Mouse (Mus musculus) stomach, embryonic 14.5 days (tissue): ENCODE results near the gene Slc36a2. TPM values are rescaled to one million over a fixed set of nuclear protein-coding genes. Genes with fewer than 3 reads are reported as not detected.

ENCODE experiments used
- ATAC-seq: fragments of 200-750 bp; cut with Nextera tagmentation; 2 replicates; pipeline ENCODE4 v1.8.0; 2017; ENCODE audit warnings: low read depth, moderate TSS enrichment; ENCODE audit not compliant: insufficient number of reproducible peaks, insufficient read depth, low FRiP score
- H3K27ac ChIP-seq: fragments of 300-500 bp; sonication (generic); 2 replicates; pipeline ENCODE4 v1.5.1; 2014; ENCODE audit warnings: mild to moderate bottlenecking, low read length, moderate library complexity, mixed read lengths
- H3K27me3 ChIP-seq: fragments of 300-500 bp; sonication (generic); 2 replicates; pipeline ENCODE4 v1.6.1; 2014; ENCODE audit warnings: low read length, control low read depth, mixed read lengths; ENCODE audit not compliant: control insufficient read depth, insufficient read depth
- H3K36me3 ChIP-seq: fragments of 300-500 bp; sonication (generic); 2 replicates; pipeline ENCODE4 v1.6.1; 2014; ENCODE audit warnings: mild to moderate bottlenecking, control low read depth, low read length, moderate library complexity, mixed read lengths; ENCODE audit not compliant: control insufficient read depth, insufficient read depth
- H3K4me1 ChIP-seq: fragments of 300-500 bp; sonication (generic); 2 replicates; pipeline ENCODE4 v1.6.1; 2014; ENCODE audit warnings: low read length, control low read depth, mixed read lengths; ENCODE audit not compliant: control insufficient read depth, insufficient read depth
- H3K4me2 ChIP-seq: fragments of 300-500 bp; sonication (generic); replicated peaks from 2 replicates; pipeline ENCODE4 v1.6.1; 2014; ENCODE audit warnings: low read depth, low read length, control low read depth
- H3K4me3 ChIP-seq: fragments of 300-500 bp; sonication (generic); 2 replicates; pipeline ENCODE4 v1.5.1; 2014; ENCODE audit warnings: low read depth, low read length, control low read depth
- H3K9ac ChIP-seq: fragments of 300-500 bp; sonication (generic); replicated peaks from 2 replicates; pipeline ENCODE4 v1.6.1; 2014; ENCODE audit warnings: low read depth, mild to moderate bottlenecking, control low read depth, low read length, moderate library complexity, mixed read lengths
- H3K9me3 ChIP-seq: fragments of 300-500 bp; sonication (generic); 2 replicates; pipeline ENCODE4 v1.6.1; 2016; ENCODE audit warnings: low read depth, low read length, control low read depth; ENCODE audit not compliant: control insufficient read depth
- WGBS: fragments of 180-500 bp; shearing (Covaris S2); extraction: QIAGEN DNeasy Blood & Tissue Kit; methylation state at CpG from one replicate; pipeline ENCODE4 v1.1.7; 2014; 5-methylcytosine and 5-hydroxymethylcytosine counted together
- polyA plus RNA-seq: library from polyadenylated mRNA; unstranded; fragments of >200 nt; fragmentation: Nextera tagmentation; extraction: Ambion mirVana; gene quantifications from 2 replicates; pipeline ENCODE4 v1.2.1, GENCODE M21; 2014

Slc36a2 gene
- polyA plus RNA-seq, 1 experiment from 2014 or later = 0.22 TPM

- Histone ChIP-seq H3K4me2 (no peak overlapping the region), H3K27me3 (no peaks in the 10 kb centered on the region), H3K9ac (no peak overlapping the region), H3K9me3 (no peaks in the 10 kb centered on the region), H3K4me1 (no peaks in the 10 kb centered on the region), H3K4me3 (no peak overlapping the region), H3K27ac (no peak overlapping the region), H3K36me3 (no peaks in the 10 kb centered on the region)
- 95% methylated on average over 1 of the region's 1 CpGs for WGBS
- no peak for ATAC-seq
Measured at GRCm38 (mm10) chr11:55134407-55134806, 50.5 kb downstream of the Slc36a2 start.

DNA sequence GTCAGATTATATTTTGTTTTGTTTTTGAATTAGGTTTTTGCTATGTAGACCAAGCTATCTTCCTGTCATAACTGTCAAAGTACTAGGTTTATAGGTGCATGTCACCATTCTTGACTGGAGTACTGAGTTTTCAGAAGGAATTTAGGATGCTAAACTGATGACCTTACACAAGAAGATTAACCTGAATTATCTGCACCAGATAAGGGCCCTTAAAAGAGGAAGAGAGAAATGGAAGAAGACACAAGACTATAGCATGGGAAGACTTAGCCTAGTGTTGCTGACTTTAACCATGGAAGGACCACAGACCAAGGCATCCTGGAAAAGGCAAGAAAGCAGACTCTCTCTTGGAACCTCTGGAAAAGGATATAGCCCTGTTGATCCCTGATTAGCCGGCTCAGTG, 51.7 kb downstream of the Slc36a2 start:
- WGBS = 91% methylated on average over 1 of the region's 1 CpGs
- Histone ChIP-seq H3K27me3 (no peaks in the 10 kb centered on the region), H3K4me2 (no peak overlapping the region), H3K4me3 (no peak overlapping the region), H3K27ac (no peak overlapping the region), H3K36me3 (no peaks in the 10 kb centered on the region), H3K9me3 (no peaks in the 10 kb centered on the region), H3K9ac (no peak overlapping the region), H3K4me1 (no peaks in the 10 kb centered on the region)
- no peak for ATAC-seq

DNA sequence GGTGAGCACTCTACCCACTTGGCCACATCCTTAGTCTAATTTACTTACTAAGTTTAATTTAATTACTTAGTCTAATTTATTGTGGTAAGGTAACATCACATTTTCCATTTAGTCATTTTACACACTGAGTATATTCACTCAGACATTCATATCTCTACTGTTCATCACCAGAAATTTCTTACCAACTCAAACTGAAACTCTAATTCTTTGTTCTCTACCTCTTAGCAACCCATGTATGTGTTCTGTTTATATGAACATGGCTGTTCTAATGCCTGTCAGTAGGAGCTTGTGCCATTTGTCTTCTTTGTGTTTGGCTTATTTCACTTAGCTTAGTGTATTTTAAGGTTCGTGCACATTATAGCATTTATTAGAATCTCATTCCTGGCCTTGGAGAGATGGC, 52.9 kb downstream of the Slc36a2 start:
- no peak overlapping the region for H3K27ac ChIP-seq
- H3K4me2 ChIP-seq = no peak overlapping the region
- H3K9me3 ChIP-seq = no peaks in the 10 kb centered on the region
- no peaks in the 10 kb centered on the region for H3K4me1 ChIP-seq
- H3K36me3 ChIP-seq = no peaks in the 10 kb centered on the region
- H3K9ac ChIP-seq = no peak overlapping the region
- whole genome bisulfite sequencing = 33% methylated on average over 1 of the region's 1 CpGs
- no peaks in the 10 kb centered on the region for H3K27me3 ChIP-seq
- H3K4me3 ChIP-seq = no peak overlapping the region
- ATAC-seq = no peak

DNA sequence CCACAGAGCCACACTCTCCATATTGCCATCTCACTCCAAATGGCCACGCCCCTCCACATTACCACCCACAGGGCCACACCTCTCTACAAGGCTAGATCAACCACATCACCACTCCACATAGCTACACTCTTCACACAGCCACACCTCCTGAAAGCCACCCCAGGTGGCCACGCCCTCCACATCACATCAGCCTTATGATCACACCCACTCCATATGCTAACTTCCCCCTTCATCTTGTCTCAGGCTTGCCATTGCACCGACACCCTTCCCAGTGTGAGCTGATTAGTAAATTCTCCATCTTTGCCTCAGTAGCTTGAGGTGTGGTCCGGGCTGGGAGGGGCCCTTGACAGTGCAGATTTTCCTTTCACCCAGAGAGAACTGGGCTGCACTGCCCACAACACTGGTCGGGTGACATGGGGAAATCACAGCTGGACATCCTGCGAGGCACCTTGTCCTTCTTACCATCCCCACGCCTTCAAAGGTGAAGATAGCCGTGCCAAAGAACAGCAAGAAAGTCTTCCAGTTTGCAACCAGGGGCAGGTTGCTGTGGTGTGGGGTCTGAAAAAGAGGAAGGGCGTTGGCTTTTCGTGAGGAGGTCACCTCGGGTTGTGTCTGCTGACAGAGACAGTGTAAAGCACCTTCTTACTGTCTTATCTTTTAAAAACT, 53.7 kb downstream of the Slc36a2 start:
- peak; percentile 33; the same call in 1 of the 2 replicates for ATAC-seq
- no peaks in the 10 kb centered on the region for H3K9me3 ChIP-seq

GRCm38 (mm10) chr11:55128411-55128810, 56.5 kb downstream of the Slc36a2 start:
- Histone ChIP-seq H3K27me3 (no peaks in the 10 kb centered on the region), H3K4me2 (no peak overlapping the region), H3K27ac (no peak overlapping the region), H3K4me3 (no peak overlapping the region), H3K4me1 (no peaks in the 10 kb centered on the region), H3K9ac (no peak overlapping the region), H3K36me3 (no peaks in the 10 kb centered on the region), H3K9me3 (no peaks in the 10 kb centered on the region)
- 71% methylated on average over 3 of the region's 3 CpGs for WGBS
- no peak for ATAC-seq

More for the DNA sequence above, 53.7 kb downstream of the Slc36a2 start:
- no peaks in the 10 kb centered on the region for H3K36me3 ChIP-seq
- WGBS = 85% methylated on average over 11 of the region's 11 CpGs
- no peak overlapping the region for H3K4me3 ChIP-seq
- H3K4me2 ChIP-seq = no peak overlapping the region
- H3K27me3 ChIP-seq = no peaks in the 10 kb centered on the region
- H3K27ac ChIP-seq = no peak overlapping the region
- no peaks in the 10 kb centered on the region for H3K4me1 ChIP-seq
- H3K9ac ChIP-seq = no peak overlapping the region

- Histone ChIP-seq H3K36me3 (no peaks in the 10 kb centered on the region), H3K9ac (no peak overlapping the region), H3K4me2 (no peak overlapping the region), H3K4me3 (no peak overlapping the region), H3K27ac (no peak overlapping the region), H3K27me3 (no peaks in the 10 kb centered on the region), H3K4me1 (no peaks in the 10 kb centered on the region), H3K9me3 (no peaks in the 10 kb centered on the region)
- WGBS = 74% methylated on average over 6 of the region's 6 CpGs
- no peak for ATAC-seq
Measured at GRCm38 (mm10) chr11:55127937-55128336, 56.9 kb downstream of the Slc36a2 start.

DNA sequence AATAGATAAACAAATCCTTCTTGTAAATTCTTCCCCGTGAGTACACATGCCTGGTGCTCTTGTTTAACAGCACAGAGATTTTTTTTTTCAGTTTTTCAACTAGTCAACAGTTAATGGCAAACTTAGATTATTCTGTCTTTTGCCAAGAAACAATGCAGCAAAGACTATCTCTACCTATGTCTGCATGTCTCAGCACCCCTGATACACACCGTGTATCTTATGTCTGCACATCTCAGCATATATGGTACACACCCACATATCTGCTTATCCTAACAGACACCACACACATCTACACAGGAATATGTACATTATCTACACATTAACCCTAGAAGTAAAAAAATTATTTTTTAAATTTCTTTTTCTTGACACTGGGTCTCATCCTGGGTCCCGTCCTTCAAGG, 58.2 kb downstream of the Slc36a2 start:
- no peak for ATAC-seq
- no peaks in the 10 kb centered on the region for H3K9me3 ChIP-seq
- H3K27me3 ChIP-seq = no peaks in the 10 kb centered on the region
- H3K4me3 ChIP-seq = no peak overlapping the region
- H3K4me1 ChIP-seq = no peaks in the 10 kb centered on the region
- 64% methylated on average over 3 of the region's 3 CpGs for WGBS
- H3K4me2 ChIP-seq = no peak overlapping the region
- no peak overlapping the region for H3K27ac ChIP-seq
- H3K36me3 ChIP-seq = no peaks in the 10 kb centered on the region
- no peak overlapping the region for H3K9ac ChIP-seq

DNA sequence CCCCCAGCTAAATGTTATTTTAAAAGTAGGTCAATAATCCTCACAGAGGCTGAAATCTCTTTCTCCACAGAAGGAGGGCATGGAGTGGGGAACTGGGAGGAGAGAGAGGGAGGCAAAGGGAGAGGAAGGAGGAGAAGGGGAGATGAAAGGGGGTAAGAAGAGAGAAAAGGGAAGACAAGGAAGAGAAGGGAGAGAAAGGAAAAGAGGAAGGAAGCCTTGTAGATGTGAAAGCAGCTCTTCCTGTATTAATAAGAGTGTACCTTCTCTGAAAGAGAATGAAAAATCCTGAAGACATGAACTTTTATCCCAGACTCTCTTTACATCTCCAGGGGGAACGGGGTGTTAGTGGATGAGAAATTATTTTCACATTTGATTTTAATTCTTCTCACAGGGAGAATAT, 63.4 kb downstream of the Slc36a2 start:
- Histone ChIP-seq H3K9me3 (no peaks in the 10 kb centered on the region), H3K4me3 (no peak overlapping the region), H3K4me2 (no peak overlapping the region), H3K4me1 (no peaks in the 10 kb centered on the region), H3K27me3 (no peaks in the 10 kb centered on the region), H3K27ac (no peak overlapping the region), H3K36me3 (no peaks in the 10 kb centered on the region), H3K9ac (no peak overlapping the region)
- ATAC-seq = no peak
- WGBS = 82% methylated on average over 1 of the region's 1 CpGs

- ATAC-seq = no peak
- WGBS = 63% methylated on average over 8 of the region's 8 CpGs
- peak overlapping the region; percentile 15; the same call in 1 of the 2 replicates for H3K27ac ChIP-seq
Measured at GRCm38 (mm10) chr11:55120821-55121271, 64.0 kb downstream of the Slc36a2 start.

More at GRCm38 (mm10) chr11:55120821-55121271, 64.0 kb downstream of the Slc36a2 start:
- Histone ChIP-seq H3K9ac (no peak overlapping the region), H3K4me1 (no peaks in the 10 kb centered on the region), H3K9me3 (no peaks in the 10 kb centered on the region), H3K4me3 (no peak overlapping the region), H3K27me3 (no peaks in the 10 kb centered on the region), H3K4me2 (no peak overlapping the region), H3K36me3 (no peaks in the 10 kb centered on the region)
